Mouse (Mus musculus) urinary bladder, postnatal 25 days (tissue): Measurements from ENCODE around the gene Sema5a.

Experiments used
- DNase-seq: peaks from one replicate; pipeline ENCODE4 v3.0.0; 2022; ENCODE audit warnings: low spot score

Gene Sema5a

DNA sequence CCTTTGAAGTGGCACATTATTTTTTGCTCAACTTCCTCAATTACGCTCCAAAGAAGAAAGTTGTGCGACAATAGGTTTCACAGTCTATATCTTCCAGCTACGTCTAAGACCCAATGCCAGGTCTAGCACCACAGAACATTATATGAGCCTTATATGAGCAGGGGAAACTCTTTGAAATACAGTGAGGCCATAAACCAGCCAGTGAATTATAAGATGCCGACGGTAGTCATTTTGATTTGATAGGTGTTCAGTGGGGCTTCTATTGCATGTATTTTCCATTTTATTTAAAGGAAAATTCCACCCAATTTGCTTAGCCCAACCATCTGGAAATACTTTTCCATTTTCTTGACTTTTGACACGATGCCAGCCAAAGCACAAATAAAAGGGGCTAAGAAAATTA lies 126.3 kb downstream of the Sema5a start:
- DNase-seq, result no peak

- DNase-seq, result no peak
Measured at GRCm38 (mm10) chr15:32371385-32371784, 126.8 kb downstream of the Sema5a start.

DNA sequence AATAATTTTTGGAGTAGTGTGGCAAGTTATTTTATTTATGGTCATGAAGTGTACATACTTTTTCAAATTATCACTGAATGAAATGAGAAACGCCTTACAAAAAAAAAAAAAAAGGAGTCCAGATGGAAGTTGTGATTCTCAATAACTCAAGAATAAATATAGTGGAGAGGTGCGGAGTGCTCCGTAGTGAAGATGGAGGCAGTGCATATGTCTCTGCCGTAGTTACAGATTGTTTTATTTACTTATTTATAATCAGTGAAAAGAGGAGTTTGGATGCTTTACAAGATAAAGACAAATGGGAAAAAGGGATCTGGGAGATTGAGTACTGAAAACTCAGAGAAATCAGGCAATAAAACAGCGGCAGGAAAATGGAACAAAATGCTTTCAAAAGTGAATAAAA lies 131.7 kb downstream of the Sema5a start:
- no peak for DNase-seq

DNA sequence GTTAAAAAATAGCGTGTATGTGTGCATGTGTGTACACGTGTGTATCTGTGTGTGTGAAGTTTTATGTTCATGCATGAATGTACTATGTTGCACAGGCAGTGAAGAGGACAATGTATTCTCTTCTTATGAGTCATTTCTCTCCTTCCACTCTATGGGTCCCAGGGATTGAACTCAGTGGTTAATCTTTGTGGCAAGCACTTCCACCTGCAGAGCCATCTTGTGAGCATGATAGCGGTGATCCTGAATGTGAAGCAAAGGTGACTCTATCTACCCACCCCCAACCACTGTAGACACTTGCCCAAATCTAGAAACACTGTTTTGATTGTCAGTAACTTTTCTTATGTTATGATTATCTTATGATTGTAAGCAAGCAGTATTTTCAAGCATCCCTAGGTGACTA lies 133.2 kb downstream of the Sema5a start:
- DNase-seq, result no peak

DNA sequence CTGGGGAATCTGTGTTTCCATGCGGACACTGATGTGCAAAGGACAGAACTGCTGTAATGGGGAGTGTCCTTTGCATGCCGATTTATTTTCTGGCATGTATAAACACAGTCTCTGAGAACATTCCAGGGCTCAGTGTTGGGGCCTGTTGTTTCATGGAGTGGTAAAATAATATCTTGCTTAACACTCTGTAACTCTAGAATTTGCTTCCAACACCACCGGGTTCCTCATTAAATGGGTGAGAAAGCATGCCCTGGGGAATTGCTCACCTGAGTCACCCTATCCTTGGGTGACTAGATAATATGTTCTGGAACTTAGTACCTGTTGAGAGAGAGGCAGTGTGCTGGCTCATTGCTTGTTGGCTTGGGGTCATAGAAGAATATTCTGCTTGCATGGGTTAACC lies 135.7 kb downstream of the Sema5a start:
- DNase-seq, result no peak

DNA sequence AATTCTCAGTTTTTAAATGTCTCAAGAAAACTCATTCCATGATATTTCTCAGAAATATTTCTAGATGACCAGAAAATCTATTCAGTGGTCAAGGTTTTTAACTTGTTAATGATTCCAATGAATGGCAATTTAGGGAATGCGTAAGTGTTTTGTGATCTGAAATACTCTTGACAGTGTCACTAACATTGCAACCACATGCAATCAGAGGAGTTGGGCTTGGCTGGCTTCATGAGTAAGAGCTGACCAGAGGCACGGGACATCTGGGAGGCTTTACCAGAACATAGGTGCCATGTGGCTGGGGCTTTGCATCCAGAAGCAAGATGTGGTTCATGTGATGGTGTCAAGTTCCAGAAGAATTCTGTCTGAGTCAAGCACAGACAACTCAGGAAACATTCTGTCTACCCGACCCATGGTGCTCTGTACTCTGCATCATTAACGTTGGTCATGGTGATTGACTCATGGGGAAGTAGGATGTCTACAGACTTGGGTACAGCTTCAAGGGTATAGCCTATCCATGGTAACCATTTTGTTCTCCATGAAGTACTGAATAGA lies 138.4 kb downstream of the Sema5a start:
- no peak for DNase-seq

- DNase-seq, result no peak
Measured at GRCm38 (mm10) chr15:32396241-32396890, 151.8 kb downstream of the Sema5a start.

- no peak for DNase-seq
Measured at GRCm38 (mm10) chr15:32397064-32397463, 152.5 kb downstream of the Sema5a start.

GRCm38 (mm10) chr15:32398721-32399120 lies 154.1 kb downstream of the Sema5a start:
- no peak for DNase-seq

- no peak for DNase-seq
Measured at GRCm38 (mm10) chr15:32401909-32402527, 157.4 kb downstream of the Sema5a start.

DNA sequence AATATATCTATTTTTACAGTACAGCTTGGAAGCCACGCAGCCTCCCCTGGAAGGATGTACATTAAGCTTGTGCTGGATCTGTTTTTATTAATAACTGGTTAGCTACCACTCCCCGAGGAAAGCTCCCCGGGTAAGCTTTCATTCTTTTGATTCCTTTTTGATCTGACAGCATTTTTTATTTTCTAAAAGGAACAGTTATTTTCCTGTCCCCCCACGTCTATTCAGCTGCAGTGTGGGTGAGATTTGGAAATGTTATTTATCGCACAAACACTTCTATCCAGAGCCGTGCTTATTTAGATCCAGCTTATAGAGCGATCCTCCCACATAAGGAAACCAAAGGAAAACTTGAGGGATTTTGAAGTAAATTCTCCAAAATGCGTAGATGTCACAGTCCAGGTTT lies 158.7 kb downstream of the Sema5a start:
- DNase-seq, result no peak

DNA sequence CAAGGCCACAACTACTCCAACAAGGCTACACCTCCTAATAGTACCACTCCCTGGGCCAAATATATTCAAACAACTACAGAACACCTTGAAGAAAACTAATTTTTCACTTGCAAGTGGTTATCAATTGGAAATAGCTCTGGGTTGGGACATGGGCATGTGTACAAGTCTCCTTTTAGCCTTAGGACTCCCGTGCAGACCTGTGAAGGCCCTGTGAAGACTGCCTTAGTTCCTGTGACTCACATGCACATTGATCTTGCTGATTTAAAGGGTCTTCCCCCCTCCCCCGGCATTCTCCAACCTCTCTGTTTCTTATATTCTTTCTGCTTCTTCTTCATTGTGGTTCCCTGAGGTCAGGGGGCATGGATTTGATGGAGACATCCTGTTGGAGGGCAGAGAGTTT lies 161.8 kb downstream of the Sema5a start:
- DNase-seq, result no peak

DNA sequence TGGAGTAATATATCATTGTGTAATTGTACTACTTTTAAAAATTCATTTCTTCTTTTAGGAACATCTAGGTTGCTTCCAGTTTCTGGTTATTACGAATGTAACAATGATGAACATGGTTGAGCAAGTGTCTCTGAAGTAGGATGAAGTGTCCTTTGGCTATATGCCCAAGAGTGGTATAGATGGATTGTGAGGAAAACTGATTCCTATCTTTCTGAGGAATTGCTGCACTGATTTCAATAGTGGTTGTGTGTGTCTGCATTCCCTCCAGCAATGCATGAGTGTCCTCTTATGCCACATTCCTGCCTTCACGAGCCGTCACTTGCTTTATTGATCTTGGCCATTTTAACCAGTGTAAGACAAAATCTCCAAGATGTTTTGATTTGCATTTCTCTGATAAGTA lies 163.2 kb downstream of the Sema5a start:
- no peak for DNase-seq

GRCm38 (mm10) chr15:32416291-32416690 lies 171.7 kb downstream of the Sema5a start:
- DNase-seq, result no peak

DNA sequence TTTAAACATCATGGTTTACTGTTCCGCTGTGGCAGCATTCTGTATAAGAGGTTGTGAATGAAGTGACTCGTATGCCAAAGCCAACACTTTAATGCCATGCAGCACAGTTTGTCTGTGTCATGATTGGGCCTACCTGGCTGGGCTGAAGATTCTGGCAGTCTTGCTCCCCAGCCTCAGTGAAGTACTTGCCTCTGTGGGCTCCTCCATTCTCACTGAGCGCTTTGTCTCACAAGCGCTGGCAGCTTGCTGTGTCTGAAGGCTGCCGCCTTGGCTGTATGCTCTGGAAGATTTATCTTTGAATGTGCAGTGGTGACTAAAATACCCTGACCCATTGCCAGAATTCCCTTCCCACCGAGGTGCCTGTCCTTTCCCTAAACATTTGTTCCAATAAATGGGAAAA lies 178.0 kb downstream of the Sema5a start:
- no peak for DNase-seq

DNA sequence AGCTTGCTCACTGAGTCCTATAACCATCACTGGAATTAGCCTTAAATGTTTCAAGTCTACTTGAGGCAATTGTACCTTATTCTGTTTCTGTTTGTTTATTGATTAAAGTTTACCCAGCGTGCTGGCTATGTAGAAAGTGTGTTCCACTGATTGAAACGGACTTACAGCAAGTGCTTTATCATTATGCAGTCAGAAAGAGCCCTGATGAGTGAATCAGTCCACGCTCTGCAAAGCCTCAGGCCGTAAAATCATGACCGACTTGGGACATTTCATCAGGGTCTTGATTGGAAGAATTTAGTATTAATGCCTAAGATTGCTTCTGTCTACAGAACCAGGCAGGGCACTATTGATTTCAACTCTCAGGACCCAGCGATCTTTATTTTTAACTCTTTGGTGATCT lies 178.5 kb downstream of the Sema5a start:
- no peak for DNase-seq

- no peak for DNase-seq
Measured at GRCm38 (mm10) chr15:32427188-32427924, 182.7 kb downstream of the Sema5a start.

GRCm38 (mm10) chr15:32432927-32433832 lies 188.6 kb downstream of the Sema5a start:
- DNase-seq, result no peak

DNA sequence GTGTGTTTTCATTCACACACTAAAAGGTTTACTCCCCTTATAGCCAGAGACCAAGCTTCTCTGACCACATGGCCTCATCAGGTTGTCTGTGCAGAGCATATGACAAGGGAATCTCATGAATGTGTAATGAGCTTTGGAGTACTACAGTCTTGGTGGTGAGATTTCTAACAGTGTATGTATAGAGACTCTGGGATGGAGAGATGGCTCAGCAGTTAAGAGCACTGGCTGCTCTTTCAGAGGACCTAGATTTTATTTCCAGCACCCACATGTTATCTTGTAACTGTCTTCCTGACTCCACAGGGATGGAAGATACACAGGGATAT lies 189.2 kb downstream of the Sema5a start:
- no peak for DNase-seq

DNA sequence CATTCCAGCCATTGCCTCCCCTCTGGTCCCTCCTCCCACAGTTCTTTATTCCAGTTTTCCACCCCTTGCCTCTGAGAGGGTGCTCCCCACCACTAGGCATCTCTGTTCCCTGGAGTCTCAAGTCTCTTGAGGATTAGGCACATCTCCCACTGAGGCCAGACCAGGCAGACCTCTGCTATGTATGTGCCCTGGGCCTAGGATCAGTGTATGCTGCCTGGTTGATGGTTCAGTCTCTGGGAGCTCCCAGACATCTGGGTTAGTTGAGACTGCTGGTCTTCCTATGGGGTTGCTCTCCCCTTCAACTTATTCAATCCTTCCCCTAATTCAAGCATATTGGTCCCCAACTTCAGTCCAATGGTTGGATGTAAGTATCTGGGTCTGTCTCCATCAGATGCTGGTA lies 189.7 kb downstream of the Sema5a start:
- DNase-seq, result no peak

GRCm38 (mm10) chr15:32437654-32438053 lies 193.0 kb downstream of the Sema5a start:
- peak; percentile 70 for DNase-seq

GRCm38 (mm10) chr15:32442745-32443144 lies 198.1 kb downstream of the Sema5a start:
- no peak for DNase-seq
